Mouse (Mus musculus) lung, postnatal 4 days (tissue): ENCODE measurements around the gene Pde4dip.

Experiments used
- DNase-seq, 2 experiments: peaks; one replicate each; pipeline ENCODE4 v3.0.0; 2021

The Pde4dip gene

GRCm38 (mm10) chr3:97888168-97888901 is at the start of gene Pde4dip:
TSS of gene Pde4dip (minus strand) at chr3:97888707.
- peak in 1 of 2 experiments; percentile 20 for DNase-seq

GRCm38 (mm10) chr3:97937945-97938266 is 49.4 kb upstream of the Pde4dip start:
- no peak for DNase-seq

GRCm38 (mm10) chr3:97937068-97937944 is 48.8 kb upstream of the Pde4dip start:
- DNase-seq: no peak

GRCm38 (mm10) chr3:97934331-97935300 is 46.1 kb upstream of the Pde4dip start:
- no peak for DNase-seq

- DNase-seq: peak in 1 of 2 experiments; percentile 27
These were observed 45.3 kb upstream of the Pde4dip start for GRCm38 (mm10) chr3:97933811-97934210.

- peak; percentile 52 to 59 for DNase-seq
These were observed 44.7 kb upstream of the Pde4dip start for GRCm38 (mm10) chr3:97933251-97933650.

- no peak for DNase-seq
These were observed 44.3 kb upstream of the Pde4dip start for GRCm38 (mm10) chr3:97932771-97933170.

- DNase-seq: peak; percentile 59 to 65
These were observed 43.6 kb upstream of the Pde4dip start for GRCm38 (mm10) chr3:97932131-97932530.

GRCm38 (mm10) chr3:97931310-97931885 is 42.9 kb upstream of the Pde4dip start:
- DNase-seq: no peak

- no peak for DNase-seq
These were observed 42.3 kb upstream of the Pde4dip start for GRCm38 (mm10) chr3:97930787-97931158.

GRCm38 (mm10) chr3:97930141-97930786 is 41.8 kb upstream of the Pde4dip start:
- peak; percentile 35 to 37 for DNase-seq

- DNase-seq: peak; percentile 39 to 87
These were observed 40.7 kb upstream of the Pde4dip start for GRCm38 (mm10) chr3:97928968-97929858.

GRCm38 (mm10) chr3:97927322-97927721 is 38.8 kb upstream of the Pde4dip start:
- no peak for DNase-seq

- DNase-seq: no peak
These were observed 36.7 kb upstream of the Pde4dip start for GRCm38 (mm10) chr3:97925246-97925645.

GRCm38 (mm10) chr3:97918885-97919550 is 30.5 kb upstream of the Pde4dip start:
- peak in 1 of 2 experiments; percentile 27 for DNase-seq

GRCm38 (mm10) chr3:97915081-97915480 is 26.6 kb upstream of the Pde4dip start:
- DNase-seq: no peak

- DNase-seq: no peak
These were observed 22.6 kb upstream of the Pde4dip start for GRCm38 (mm10) chr3:97911093-97911492.

- DNase-seq: no peak
These were observed 21.2 kb upstream of the Pde4dip start for GRCm38 (mm10) chr3:97909737-97910136.

- DNase-seq: no peak
These were observed 13.1 kb upstream of the Pde4dip start for GRCm38 (mm10) chr3:97901586-97901985.
